In the genomic region with DNA sequence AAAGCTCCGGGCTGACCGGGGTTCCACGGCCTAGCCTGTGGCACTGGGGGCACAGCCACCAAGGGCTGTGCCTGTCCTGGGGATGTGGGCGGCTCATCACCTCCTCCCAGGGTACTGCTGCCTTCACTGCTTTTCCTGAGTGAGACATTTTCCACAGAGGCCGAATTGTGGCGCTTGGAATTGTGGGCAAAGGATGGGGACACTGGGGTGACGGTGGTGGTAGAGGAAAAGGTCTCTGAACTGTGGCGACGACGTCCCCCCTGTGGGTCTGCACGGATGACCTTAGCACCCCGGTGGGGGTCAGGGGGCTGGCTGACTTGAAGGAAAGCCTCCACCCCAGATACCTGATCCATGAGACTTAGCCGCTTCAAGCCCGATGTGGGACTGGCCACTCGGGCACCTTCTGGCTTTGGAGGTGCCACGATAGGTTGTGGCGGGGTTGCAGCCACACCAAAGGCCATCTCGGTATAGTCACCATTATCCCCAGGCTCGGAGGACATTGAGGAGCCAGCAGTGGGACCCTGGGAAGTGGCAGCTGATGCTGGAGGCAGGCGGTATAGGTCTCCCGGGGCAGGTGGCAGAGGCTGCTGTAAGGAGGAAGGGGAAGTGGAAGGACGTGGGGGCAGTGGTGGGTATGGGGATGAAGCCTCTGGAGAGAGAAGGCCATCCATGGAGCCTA, we compare ENCODE assay signal across 9 mouse cellular contexts. TPM values are rescaled to one million over a fixed set of nuclear protein-coding genes. Genes with fewer than 3 reads are reported as not detected.
A peak's percentile ranks its signal among the peaks of the same experiment; 100 is the strongest.
DNase-seq lines count a peak whose midpoint lies in the region; ATAC-seq and TF ChIP-seq lines count a peak whose summit lies in the region.
"Had no signal": no experiment of that assay in that cellular context is flagged by ENCODE, and none has a peak within 500 bp of the region (broad histone marks: within the 10 kb centered on the region; RNA-seq: fewer than 3 reads in every experiment).

No protein-coding gene starts in this region.

- peak overlapping the region; percentile 69 for H3K27ac ChIP-seq in heart, embryonic 12.5 days (ENCODE audit: poor library complexity, severe bottlenecking)
- no peak overlapping the region for H3K27ac ChIP-seq in forebrain, postnatal 0 days (ENCODE audit: low read depth, low read length)
- no peak overlapping the region for H3K27ac ChIP-seq in liver, embryonic 15.5 days (replicated peaks)

- intact Hi-C loops in heart, postnatal 25 days (cut with DNase I) = loop anchor here (5.0 kb wide), 2 partner anchors 53 to 123 kb away; no protein-coding TSS in a partner anchor

- no peak for DNase-seq in heart, postnatal 25 days (ENCODE audit: low spot score)
- DNase-seq in adipocyte (ENCODE audit: low spot score) = peak; percentile 32
- DNase-seq in forebrain, postnatal 0 days = no peak
- no peak for DNase-seq in embryo, embryonic 10 days (ENCODE audit: low spot score)
- DNase-seq in ovary, postnatal 10 days (ENCODE audit: low spot score) = no peak
- DNase-seq in frontal cortex, postnatal 14 days (ENCODE audit: low spot score in 2 of 2) = no peak

- WGBS in heart, embryonic 12.5 days = 77% methylated on average over 22 of the region's 22 CpGs
- WGBS in forebrain, postnatal 0 days = 73% methylated on average over 22 of the region's 22 CpGs
- 78% methylated on average over 22 of the region's 22 CpGs for WGBS in liver, embryonic 15.5 days (ENCODE audit: insufficient replicate concordance)

- no peak for ATAC-seq in heart, embryonic 12.5 days (ENCODE audit: insufficient number of reproducible peaks, low FRiP score)
- no peak for ATAC-seq in forebrain, postnatal 0 days
- ATAC-seq in liver, embryonic 15.5 days (ENCODE audit: insufficient read depth) = no peak

- peaks cover 68% of the 10 kb centered on the region for H3K4me1 ChIP-seq in heart, embryonic 12.5 days (replicated peaks)
- H3K4me1 ChIP-seq in forebrain, postnatal 0 days (ENCODE audit: insufficient read depth) = peaks cover 57% of the 10 kb centered on the region
- peaks cover 78% of the 10 kb centered on the region for H3K4me1 ChIP-seq in liver, embryonic 15.5 days (replicated peaks)

- H3K27me3 ChIP-seq in heart, embryonic 12.5 days (replicated peaks) = no peaks in the 10 kb centered on the region
- H3K27me3 ChIP-seq in forebrain, postnatal 0 days (ENCODE audit: insufficient read depth, low read length) = no peaks in the 10 kb centered on the region
- peaks cover 5% of the 10 kb centered on the region; the same call in 1 of the 2 replicates for H3K27me3 ChIP-seq in liver, embryonic 15.5 days
- H3K27me3 ChIP-seq: CH12.LX had no signal

- peak overlapping the region; percentile 93 for H3K4me2 ChIP-seq in heart, embryonic 12.5 days
- H3K4me2 ChIP-seq in forebrain, postnatal 0 days (ENCODE audit: low read depth) = peak overlapping the region; percentile 86
- peak overlapping the region; percentile 95 for H3K4me2 ChIP-seq in liver, embryonic 15.5 days

- no peaks in the 10 kb centered on the region for H3K9me3 ChIP-seq in heart, embryonic 12.5 days (replicated peaks)
- no peaks in the 10 kb centered on the region for H3K9me3 ChIP-seq in forebrain, postnatal 0 days (ENCODE audit: low read length)
- no peaks in the 10 kb centered on the region for H3K9me3 ChIP-seq in liver, embryonic 15.5 days (replicated peaks)

- H3K9ac ChIP-seq in heart, embryonic 12.5 days = peak overlapping the region; percentile 87
- peak overlapping the region; percentile 45; the same call in 1 of the 2 replicates for H3K9ac ChIP-seq in forebrain, postnatal 0 days
- H3K9ac ChIP-seq in liver, embryonic 15.5 days = peak overlapping the region; percentile 59

- H3K36me3 ChIP-seq in heart, embryonic 12.5 days = peaks cover 16% of the 10 kb centered on the region
- no peaks in the 10 kb centered on the region; the same call in 1 of the 2 replicates for H3K36me3 ChIP-seq in forebrain, postnatal 0 days (ENCODE audit: insufficient read depth)
- peaks cover 31% of the 10 kb centered on the region for H3K36me3 ChIP-seq in liver, embryonic 15.5 days (replicated peaks)

- peak overlapping the region; percentile 92 for H3K4me3 ChIP-seq in heart, embryonic 12.5 days
- H3K4me3 ChIP-seq in forebrain, postnatal 0 days (ENCODE audit: low read depth, low read length) = peak overlapping the region; percentile 40
- peak overlapping the region; percentile 86 for H3K4me3 ChIP-seq in liver, embryonic 15.5 days (replicated peaks)

- no peak for TF ChIP-seq CTCF in forebrain, postnatal 0 days (IDR thresholded peaks at IDR 0.05; ENCODE audit: low read depth)

RNA-seq across cellular contexts. Expression of gene Irs2, which starts 3.3 kb away (rescaled TPM):
- 6.2 and 7.7 TPM in 2 replicates for polyA plus RNA-seq in heart, embryonic 12.5 days (2016; fragmentation: Nextera tagmentation; extraction: Ambion mirVana)
- total RNA-seq in heart, postnatal 25 days (2021) = 10 to 100 TPM; 10.6 to 11.3 TPM
- 28.2 and 37.3 TPM in 2 replicates for total RNA-seq in forebrain, postnatal 0 days (2014; rRNA removed)
- polyA plus RNA-seq in forebrain, postnatal 0 days (2015; fragmentation: Nextera tagmentation; extraction: Ambion mirVana) = 5.5 and 7.6 TPM in 2 replicates
- 4.0 and 5.2 TPM in 2 replicates for polyA plus RNA-seq in liver, embryonic 15.5 days (2015; fragmentation: Nextera tagmentation; extraction: Ambion mirVana)

Comparison
In these comparisons a context has a peak if more than half of its experiments do, and no peak if none do; other contexts are left out.
1. H3K4me3 ChIP-seq: peak in every context shown above with its lines; median percentile 92 in heart, embryonic 12.5 days; 86 in liver, embryonic 15.5 days; 40 in forebrain, postnatal 0 days.